Mouse (Mus musculus) right cerebral cortex, adult 18-20 months (tissue): ENCODE measurements around the gene Dynlt1b.
A peak's percentile ranks its signal among the peaks of the same experiment; 100 is the strongest.
"Not testable (repeated sequence)": the region's sequence is repeated elsewhere in the genome, so short reads cannot be mapped to it uniquely, and the experiment has no call there.

Experiments used
- DNase-seq: peaks from one replicate; pipeline ENCODE4 v3.0.0; 2022; ENCODE audit warnings: mixed read lengths

Gene Dynlt1b

DNA sequence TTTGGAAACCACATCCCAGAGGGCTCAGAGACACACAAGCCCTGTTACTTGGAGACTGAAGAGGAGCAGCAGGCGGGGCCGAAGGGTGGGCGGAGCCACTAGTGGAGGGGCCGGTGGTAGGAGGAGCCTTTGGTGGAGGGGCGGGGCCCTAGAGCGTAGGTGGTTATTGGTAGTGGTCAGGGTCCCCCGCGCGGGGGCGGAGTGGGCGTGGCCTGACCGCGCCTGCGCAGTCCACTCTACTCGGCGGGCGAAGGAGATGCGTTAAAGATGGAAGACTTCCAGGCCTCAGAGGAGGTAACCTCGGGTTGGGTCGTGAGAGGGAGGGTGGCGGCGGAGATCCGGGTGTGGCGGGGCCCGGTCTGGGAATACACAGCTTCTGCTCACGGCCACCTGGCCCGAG is at the start of gene Dynlt1b:
Dynlt1b (plus strand) TSS at position 168 of the 400 bp plus-strand sequence.
- DNase-seq, result peak; percentile 100

DNA sequence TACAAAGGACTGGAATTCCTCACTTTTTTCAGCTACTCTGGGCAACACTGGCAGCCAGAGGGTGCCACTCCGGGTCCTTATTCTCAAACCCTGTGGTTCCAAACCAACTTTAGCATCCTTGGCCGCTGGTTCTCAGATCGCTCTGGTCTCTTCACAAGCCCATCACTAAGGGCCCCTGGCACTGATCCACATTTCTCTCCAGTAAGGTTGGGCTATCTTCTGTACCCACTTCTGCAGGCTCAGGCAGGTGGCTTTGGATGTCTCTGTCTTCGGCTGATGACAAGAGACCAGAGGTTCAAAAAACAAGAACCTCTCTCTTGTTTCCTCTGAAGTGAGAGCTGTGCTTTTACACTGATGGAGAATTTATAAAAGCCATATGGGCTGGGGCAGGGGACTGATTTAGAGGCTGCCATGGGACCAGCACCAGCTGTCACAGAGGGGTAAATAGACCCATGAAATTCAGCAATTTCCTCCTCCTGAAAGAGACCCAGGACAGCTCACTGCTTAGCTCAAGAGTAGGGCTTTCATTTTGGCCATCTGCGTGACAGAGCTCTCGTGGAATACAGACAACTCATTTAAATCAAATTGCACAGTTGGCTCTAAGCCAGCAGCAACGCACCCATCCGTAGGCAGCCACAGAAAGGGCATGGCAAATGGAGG is 49.6 kb upstream of the Dynlt1b start:
- DNase-seq, result not testable (repeated sequence)

DNA sequence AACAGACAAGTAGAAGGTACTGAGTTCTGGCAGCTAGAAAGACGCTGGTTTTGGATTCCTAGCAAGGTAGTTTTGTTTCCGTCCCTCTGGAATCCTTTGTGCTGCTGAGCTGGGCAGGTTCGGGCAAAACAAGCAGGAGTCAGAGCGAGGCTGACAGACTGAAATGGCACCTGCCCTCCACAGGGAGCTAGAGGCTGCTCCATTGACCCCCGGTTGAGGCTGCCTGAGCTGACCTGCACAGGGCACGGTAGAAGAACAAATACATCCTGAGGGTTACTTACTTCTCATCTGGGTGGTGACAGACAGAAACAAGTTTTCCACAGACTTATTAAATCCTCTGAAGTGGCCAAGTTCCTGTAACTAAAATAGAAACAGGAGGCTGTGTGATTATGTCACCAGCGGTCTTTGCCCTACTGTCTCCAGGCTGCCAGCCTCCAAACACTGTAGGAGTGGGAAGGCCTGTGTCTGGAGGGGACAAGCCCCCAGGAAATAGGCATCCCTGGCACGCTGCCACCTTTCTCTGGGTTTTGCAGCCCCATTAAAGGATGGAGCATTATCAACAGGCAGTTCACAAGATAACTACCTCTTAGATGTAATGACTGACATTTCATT is 48.7 kb upstream of the Dynlt1b start:
- not testable (repeated sequence) for DNase-seq

DNA sequence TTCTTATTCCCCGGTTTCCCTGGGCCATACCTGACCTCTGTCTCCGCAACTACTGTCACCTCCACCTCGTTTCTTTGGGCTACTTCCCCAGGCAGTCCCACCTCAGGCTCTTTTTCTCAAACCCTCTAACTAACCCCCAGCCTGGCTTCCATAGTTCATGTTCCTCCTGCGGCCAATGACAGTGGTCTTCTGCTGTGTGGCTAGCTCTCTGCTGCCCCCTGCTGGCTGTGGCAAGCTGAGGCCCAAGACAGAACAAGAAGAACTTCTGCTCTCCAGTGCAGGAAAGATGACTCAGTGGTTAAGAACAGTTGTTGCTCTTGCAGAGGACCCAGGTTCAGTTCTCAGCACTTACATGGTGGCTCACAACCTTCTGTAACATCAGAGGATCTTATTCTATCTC is 43.0 kb upstream of the Dynlt1b start:
- DNase-seq, result not testable (repeated sequence)

DNA sequence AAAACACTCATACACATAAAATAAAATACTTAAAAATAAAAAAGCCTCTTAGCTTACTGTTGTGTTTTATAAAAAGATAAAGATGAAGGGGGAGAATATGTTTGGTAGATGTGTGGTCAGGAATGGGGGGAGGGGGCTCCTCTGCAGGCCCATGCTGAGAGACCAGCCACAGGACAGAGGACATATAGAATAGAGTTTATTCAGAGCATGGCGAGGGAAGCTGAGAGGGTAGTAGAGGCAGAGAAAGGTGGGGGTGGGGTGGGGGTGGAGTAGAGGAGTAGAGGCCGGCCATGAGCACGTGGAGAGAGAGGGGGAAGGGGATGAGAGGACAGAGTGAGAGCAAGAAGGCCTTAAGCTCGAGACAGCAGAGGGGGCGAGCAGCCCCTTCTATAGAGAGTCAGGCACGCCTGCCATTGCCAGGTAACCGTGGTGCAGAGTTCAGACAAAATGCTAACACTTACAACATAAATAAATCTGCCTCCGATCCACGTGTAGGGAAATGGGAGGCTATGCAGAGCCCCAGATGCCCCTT is 42.5 kb upstream of the Dynlt1b start:
- not testable (repeated sequence) for DNase-seq

DNA sequence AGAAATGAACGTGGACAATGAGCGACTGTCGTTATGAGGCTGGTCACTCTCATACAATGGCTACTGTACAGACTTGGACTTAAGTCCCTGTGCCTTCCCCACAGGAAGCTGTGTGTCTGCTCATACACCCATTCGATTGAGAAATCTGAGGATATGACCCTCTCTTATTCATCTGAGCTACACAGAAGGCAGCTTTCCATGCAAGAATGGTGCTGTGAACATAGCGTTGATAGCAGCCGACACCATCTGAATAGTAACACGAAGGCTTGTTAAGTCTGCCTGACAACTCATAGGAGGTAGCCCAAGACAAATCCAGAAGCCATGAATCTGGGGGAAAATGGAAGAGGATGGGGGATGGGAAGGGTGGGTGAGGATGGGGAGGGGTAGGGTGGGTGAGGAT is 40.4 kb upstream of the Dynlt1b start:
- DNase-seq, result not testable (repeated sequence)

DNA sequence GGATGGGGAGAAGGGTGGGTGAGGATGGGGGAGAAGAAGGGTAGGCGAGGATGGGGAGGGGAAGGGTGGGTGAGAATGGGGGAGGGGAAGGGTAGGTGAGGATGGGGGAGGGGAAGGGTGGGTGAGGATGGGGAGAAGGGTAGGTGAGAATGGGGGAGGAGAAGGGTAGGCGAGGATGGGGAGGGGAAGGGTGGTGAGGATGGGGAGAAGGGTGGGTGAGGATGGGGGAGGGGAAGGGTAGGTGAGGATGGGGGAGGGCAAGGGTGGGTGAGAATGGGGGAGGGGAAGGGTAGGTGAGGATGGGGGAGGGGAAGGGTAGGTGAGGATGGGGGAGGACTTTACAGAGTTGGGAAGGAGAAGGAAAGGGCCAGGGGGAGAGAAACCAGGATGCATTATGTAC is 39.2 kb upstream of the Dynlt1b start:
- not testable (repeated sequence) for DNase-seq

DNA sequence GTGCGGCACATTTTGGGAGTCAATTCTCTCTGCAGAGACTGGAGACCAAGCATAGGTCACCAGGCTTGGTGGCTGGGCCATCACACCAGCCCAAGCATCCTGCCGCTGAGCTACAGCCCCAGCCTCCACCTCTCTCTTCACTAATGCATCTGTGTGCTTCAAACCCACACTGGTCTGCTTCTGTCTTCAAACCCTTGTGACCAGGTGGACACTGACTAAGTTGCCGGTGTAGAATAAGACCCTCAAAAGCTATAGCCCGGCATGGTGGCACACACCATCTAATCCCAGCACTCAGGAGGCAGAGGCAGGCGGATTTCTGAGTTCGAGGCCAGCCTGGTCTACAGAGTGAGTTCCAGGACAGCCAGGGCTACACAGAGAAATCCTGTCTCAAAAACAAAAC is 38.2 kb upstream of the Dynlt1b start:
- not testable (repeated sequence) for DNase-seq

DNA sequence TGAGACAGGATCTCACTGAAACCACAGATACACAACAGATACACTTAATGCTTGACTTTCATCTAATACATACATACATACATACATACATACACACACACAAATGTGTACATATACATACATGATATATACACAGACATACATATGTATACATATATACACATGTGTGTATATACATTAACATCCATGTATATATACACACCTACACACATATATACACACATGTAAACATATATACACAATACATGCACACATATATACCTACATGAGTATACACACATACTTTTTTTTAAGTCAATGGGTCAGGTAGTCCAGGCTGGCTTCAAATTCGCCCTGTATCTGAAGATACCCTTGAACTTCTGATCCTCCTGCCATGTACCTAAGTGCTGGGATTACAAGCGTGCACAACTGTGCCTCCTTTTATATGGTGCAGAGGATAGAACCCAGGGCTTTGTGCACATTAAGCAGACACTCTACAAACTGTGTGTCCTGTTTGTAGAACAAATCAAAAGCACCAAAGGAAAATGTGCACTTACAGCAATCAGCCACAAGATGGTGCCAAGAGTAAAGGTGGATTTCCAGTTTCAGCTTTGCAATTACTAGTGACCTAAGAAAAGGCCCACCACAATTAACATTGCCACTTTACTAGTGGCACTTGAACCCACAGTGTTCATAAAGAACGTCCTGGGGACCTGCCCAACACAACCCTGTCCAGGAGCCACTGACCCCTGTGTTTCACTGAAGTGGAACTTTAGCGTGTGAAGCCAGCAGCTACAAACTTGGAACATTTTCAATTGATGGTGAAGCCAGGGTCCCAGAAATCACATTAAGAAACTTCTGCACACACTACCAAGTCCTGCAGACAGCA is 37.2 kb upstream of the Dynlt1b start:
- not testable (repeated sequence) for DNase-seq

DNA sequence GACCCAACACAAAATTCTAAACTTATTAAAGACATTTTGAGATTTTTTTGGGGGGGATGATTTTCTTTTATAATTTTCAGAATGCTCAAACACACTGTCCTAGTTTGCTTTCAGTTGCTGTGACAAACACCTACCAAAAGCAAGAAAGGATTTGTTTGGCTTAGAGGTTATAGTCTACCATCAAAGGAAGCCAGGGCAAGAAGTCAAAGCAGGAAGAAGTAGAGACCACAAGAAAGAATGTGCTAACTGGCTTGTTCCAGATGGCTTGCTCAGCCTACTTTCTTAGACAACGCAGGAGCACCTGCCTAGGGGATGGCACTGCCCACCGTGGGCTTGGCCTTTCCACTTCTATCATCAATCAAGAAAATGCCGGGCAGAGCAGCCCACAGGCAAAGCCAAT is 31.8 kb upstream of the Dynlt1b start:
- DNase-seq, result not testable (repeated sequence)

DNA sequence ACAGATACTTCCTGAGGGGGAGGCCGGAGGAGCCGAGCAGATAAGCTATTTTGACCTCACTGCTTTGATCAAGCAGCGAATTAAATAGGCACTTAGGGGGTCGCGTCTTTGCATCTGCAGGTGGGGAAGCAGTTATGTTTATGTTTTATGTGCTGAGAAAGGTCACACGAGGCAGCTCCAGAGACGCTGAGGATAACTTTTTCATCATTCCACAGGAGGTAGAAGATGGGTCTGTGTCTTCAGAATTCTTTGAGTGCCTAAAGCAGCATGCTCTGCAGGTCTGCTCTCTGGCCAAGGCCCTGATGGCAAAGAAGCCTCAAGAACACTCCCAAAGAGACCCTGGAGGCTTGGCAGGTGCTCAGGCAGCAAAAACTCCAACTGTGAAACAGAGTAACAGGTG is 31.1 kb upstream of the Dynlt1b start:
- DNase-seq, result not testable (repeated sequence)

DNA sequence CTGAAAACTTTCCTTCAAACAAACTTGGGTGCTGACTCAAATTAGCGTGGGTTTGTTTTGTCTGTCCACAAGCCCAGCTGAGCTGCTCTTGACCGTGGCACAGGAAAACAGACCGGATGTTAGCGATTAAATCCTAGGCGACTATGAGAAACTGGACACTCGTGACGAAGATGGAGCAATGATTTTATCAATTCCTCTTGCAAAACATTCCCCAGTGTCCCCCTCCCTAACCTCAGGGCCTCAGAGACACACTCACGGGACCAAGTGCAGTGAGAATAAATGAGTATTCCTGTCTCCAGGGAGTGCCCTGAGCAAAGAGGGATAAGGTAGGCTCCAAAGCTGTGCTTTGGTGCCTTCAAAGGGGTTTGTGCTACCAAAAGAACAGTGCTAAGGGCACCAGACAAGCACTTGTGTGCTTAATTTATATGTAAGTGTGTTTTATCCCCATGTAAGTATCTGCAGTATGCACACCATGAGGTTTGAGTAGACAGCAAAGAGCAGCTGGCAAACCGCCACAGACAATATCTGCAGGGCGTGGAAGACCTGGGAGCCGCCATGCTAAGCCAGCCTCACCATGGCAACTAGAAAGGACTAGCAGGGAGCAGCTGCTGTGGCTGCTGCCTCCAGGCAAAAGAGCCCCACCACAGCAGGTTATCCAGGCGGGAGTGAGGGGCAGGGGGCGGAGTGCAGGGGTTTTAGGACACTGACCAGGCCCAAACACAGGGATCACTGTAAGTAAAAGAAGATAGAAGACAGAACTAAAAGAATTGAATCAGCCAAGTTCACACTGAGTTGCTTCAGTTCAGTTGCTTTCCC is 30.4 kb upstream of the Dynlt1b start:
- not testable (repeated sequence) for DNase-seq

DNA sequence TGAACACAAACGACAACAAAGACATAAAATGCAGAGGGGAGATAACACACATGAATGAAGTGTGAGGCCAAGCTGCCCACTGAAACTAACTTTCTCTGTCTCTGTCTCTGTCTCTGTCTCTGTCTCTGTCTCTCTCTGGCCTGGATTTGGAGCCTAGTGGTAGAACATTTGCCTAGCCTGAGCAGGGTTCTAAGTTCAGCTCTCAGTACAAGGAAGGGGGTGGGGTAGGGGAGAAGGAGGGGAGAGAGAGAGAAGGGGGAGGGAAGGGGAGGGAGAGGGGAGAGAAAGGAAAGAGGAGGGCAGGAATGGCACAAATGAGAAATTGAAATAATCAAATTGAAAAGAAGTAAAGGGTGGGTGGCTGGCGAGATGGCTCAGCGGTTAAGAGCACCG is 29.8 kb upstream of the Dynlt1b start:
- not testable (repeated sequence) for DNase-seq

DNA sequence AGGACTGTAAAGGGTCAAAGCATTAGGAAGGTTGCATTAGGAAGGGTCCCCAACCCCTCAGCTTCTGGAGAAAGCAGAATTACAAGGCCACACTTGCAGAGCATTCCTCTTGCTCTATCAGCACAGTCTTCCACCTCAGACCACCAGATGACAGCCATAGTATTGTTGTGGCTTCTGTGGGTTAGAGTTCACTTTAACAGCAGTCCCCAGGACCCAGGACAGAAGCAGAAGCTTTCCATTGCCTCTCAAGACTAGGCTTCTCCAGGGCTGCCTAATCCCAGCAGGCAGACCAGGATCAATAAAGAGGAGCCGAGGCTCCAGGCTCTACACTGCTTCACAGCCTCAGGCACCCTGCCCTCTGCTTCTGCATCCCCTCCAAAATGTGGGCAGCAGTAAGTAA is 25.4 kb upstream of the Dynlt1b start:
- DNase-seq, result not testable (repeated sequence)

DNA sequence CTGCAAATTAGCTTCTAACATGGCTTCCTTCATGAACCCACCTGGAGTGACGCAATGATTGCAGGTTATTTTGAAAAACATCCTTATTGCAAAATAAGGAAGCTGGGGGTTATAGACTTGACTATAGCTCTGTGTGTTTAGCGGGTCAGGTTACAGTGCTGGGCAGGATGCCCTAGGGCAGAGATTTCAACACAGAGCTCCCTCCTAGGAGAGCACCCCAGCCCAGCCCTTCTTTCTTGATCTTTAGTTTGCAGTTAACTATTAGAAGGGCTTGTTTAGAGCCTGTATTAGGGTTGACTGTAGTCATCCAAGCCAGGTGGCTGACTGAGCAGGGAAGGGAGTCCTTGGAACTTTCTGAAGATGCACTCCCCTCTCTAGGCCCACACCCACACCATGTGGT is 22.9 kb upstream of the Dynlt1b start:
- not testable (repeated sequence) for DNase-seq

DNA sequence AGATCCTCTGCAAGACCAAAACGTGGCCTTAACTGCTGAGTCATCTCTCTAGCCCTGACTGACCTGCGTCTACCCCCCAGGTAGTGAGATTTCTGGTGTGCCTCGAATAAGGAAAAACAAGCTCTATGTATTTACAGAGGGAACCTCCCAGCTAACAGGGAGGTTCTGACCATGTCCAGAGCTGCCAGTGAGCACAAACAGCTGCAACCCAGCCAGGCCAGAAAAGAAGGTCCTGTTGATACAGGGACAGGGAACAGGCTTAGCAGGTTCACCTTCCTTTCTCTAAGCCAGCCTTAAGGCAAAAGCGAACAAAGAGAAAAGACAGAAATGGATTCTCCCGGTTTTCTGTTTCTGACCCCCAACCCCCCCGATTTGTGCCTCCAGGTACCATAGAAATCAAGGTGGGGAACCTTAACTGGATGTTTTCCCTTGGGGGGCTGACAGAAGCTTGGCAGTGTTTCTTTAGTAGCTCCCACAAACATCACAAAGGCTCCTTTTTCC is 19.1 kb upstream of the Dynlt1b start:
- not testable (repeated sequence) for DNase-seq

DNA sequence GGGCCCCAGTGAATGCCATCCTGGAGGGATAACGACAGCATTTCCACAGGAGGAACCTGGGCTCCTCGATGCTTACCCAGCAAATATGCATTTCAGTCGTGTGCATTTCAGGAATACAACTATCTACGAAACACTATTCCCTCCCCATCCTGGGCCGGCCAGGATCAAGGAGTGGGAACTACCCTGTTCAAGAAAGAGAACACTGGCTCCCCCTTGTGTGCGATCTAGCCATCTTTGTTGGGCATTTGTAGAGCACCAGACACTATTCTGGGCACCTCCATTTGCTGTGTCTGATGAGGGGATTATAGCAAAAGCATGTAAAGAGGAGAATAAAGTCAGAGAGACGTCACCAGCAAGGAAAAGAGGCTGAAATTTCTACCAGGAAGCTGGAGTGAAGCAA is 12.8 kb upstream of the Dynlt1b start:
- DNase-seq, result not testable (repeated sequence)

DNA sequence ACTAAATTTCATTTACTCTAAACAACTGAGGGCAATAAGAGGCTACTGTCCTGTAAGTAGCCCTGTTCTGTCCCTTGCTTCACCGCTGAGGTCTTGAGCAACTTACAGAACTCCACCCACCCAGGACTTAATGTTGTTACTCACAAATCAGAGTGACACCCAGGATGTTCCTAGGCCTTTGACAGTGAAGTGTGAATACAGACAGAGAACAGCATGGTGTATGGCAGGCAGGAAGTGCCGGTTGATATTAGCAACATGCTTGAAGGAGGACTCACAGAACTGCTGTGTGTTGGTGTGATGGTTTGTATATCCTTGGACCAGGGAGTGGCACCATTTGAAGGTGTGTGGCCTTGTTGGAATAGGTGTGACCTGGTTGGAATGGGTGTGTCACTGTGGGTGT is 9.4 kb upstream of the Dynlt1b start:
- DNase-seq, result not testable (repeated sequence)

DNA sequence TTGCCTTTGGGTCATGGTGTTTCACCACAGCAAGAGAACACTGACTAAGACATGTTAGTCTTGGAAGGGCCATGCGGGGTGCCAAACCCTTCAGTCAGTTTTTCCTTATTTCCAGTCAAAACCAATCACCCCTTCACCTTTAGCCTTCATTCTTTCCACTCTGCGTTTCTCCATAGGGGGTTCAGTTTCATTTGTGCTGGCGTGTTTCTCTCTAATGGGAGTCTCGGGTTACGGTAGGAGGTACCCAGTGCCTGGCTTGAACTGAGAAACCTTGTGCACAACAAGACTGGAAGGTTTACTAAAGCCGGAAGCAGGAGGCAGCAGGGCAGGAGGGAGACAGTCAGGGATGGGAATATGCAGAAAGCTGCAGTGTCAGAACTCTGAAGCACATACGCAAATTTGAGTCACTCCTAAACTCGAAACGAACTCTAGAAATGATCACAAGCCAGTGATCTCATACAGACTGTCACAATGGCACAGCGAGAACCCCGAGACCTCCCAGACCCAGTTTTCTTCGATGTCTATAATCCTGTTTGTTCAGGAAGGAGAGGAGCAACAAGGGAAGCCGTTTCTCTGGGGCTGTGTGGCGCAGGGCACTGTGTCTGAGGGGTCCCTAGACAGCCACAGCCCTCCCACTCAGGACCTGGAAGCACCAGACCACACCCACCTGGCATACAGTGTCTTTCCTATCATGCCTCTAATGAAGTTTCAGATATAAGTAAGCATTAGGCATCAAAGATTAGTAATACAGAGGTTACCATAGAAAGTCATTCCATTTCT is 8.2 kb upstream of the Dynlt1b start:
- DNase-seq, result not testable (repeated sequence)

DNA sequence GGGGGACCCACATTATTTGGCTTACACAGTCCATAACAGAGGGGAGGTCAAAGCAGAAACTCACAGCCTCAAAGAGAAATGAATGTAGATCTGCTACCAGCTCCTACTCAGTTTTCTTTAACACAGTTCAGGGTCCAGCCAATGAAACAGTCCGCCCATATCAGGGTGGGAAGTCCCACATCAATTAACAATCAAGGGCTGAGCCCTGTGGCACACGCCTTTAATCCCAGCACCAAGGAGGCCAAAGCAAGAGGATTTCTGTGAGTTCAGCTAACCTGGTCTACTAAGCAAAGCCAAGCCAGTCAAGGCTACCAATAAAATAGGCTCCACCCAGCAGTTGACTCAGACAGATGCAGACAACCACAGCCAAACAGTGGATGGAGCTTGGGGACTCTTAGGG is 7.5 kb upstream of the Dynlt1b start:
- DNase-seq, result not testable (repeated sequence)

DNA sequence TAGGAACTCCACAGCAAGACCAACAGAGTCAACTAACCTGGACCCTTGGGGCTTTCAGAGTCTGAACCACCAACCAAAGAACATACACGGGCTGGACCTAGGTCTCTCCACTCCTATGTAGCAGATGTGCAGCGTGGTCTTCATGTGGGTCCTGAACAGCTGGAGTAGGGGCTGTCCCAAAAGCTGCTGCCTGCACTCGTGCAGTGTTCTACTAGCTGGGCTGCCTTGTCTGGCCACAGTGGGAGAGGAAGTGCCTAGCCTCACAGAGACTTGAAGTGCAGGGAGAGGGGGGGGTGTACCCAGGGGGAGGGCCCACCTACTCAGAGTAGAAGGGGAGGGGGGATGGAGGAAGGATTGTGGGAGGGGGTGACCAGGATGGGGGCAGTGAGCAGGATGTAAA is 7.1 kb upstream of the Dynlt1b start:
- DNase-seq, result not testable (repeated sequence)
